Mouse (Mus musculus): ENCODE results near the gene Snx18. TPM values are rescaled to one million over a fixed set of nuclear protein-coding genes. Genes with fewer than 3 reads are reported as not detected.

Snx18 gene
- polyA plus RNA-seq, 1 experiment from 2014 or later = 7.1 TPM

- no peak overlapping the region for H3K27ac ChIP-seq (ENCODE audit: low read depth, low read length)
These were observed 7.4 kb downstream of the Snx18 start for GRCm38 (mm10) chr13:113610732-113611500.

GRCm38 (mm10) chr13:113609429-113609828 lies 8.9 kb downstream of the Snx18 start:
- 89% methylated on average over 3 of the region's 3 CpGs for WGBS
- Histone ChIP-seq H3K9me3 (ENCODE audit: control insufficient read depth, low read length) (no peaks in the 10 kb centered on the region), H3K27me3 (replicated peaks; ENCODE audit: control insufficient read depth, insufficient read depth, low read length) (no peaks in the 10 kb centered on the region), H3K36me3 (ENCODE audit: control insufficient read depth, insufficient read depth, low read length) (no peaks in the 10 kb centered on the region), H3K4me1 (ENCODE audit: control insufficient read depth, insufficient read depth, low read depth, low read length) (peaks cover 25% of the 10 kb centered on the region), H3K4me3 (ENCODE audit: low read length) (no peak overlapping the region), H3K9ac (ENCODE audit: low read depth, low read length) (no peak overlapping the region), H3K27ac (ENCODE audit: low read depth, low read length) (no peak overlapping the region), H3K4me2 (ENCODE audit: low read length) (no peak overlapping the region)
- no peak for ATAC-seq

More at GRCm38 (mm10) chr13:113610732-113611500, 7.4 kb downstream of the Snx18 start:
- H3K4me2 ChIP-seq (ENCODE audit: low read length) = no peak overlapping the region
- no peaks in the 10 kb centered on the region for H3K36me3 ChIP-seq (ENCODE audit: control insufficient read depth, insufficient read depth, low read length)
- WGBS = 48% methylated on average over 13 of the region's 13 CpGs
- H3K4me3 ChIP-seq (ENCODE audit: low read length) = no peak overlapping the region
- H3K4me1 ChIP-seq (ENCODE audit: control insufficient read depth, insufficient read depth, low read depth, low read length) = peaks cover 36% of the 10 kb centered on the region
- H3K9ac ChIP-seq (ENCODE audit: low read depth, low read length) = no peak overlapping the region
- no peaks in the 10 kb centered on the region for H3K27me3 ChIP-seq (replicated peaks; ENCODE audit: control insufficient read depth, insufficient read depth, low read length)
- H3K9me3 ChIP-seq (ENCODE audit: control insufficient read depth, low read length) = no peaks in the 10 kb centered on the region
- ATAC-seq = no peak

- ATAC-seq = no peak
- Histone ChIP-seq H3K36me3 (ENCODE audit: control insufficient read depth, insufficient read depth, low read length) (no peaks in the 10 kb centered on the region), H3K9ac (ENCODE audit: low read depth, low read length) (no peak overlapping the region), H3K27me3 (replicated peaks; ENCODE audit: control insufficient read depth, insufficient read depth, low read length) (no peaks in the 10 kb centered on the region), H3K9me3 (ENCODE audit: control insufficient read depth, low read length) (no peaks in the 10 kb centered on the region), H3K4me2 (ENCODE audit: low read length) (no peak overlapping the region), H3K4me1 (ENCODE audit: control insufficient read depth, insufficient read depth, low read depth, low read length) (peaks cover 16% of the 10 kb centered on the region), H3K4me3 (ENCODE audit: low read length) (no peak overlapping the region), H3K27ac (ENCODE audit: low read depth, low read length) (no peak overlapping the region)
- 56% methylated on average over 4 of the region's 4 CpGs for WGBS
These were observed 10.5 kb downstream of the Snx18 start for GRCm38 (mm10) chr13:113607821-113608220.

- H3K9me3 ChIP-seq (ENCODE audit: control insufficient read depth, low read length) = no peaks in the 10 kb centered on the region
- no peak for ATAC-seq
These were observed 11.0 kb downstream of the Snx18 start for GRCm38 (mm10) chr13:113607371-113607770.

GRCm38 (mm10) chr13:113606741-113607358 lies 11.5 kb downstream of the Snx18 start:
- Histone ChIP-seq H3K9me3 (ENCODE audit: control insufficient read depth, low read length) (no peaks in the 10 kb centered on the region), H3K27ac (ENCODE audit: low read depth, low read length) (no peak overlapping the region), H3K27me3 (replicated peaks; ENCODE audit: control insufficient read depth, insufficient read depth, low read length) (no peaks in the 10 kb centered on the region), H3K9ac (ENCODE audit: low read depth, low read length) (no peak overlapping the region), H3K4me3 (ENCODE audit: low read length) (no peak overlapping the region), H3K36me3 (ENCODE audit: control insufficient read depth, insufficient read depth, low read length) (no peaks in the 10 kb centered on the region), H3K4me1 (ENCODE audit: control insufficient read depth, insufficient read depth, low read depth, low read length) (peaks cover 9% of the 10 kb centered on the region), H3K4me2 (ENCODE audit: low read length) (no peak overlapping the region)
- WGBS = 91% methylated on average over 18 of the region's 18 CpGs
- no peak for ATAC-seq

More at GRCm38 (mm10) chr13:113607371-113607770, 11.0 kb downstream of the Snx18 start:
- Histone ChIP-seq H3K4me2 (ENCODE audit: low read length) (no peak overlapping the region), H3K9ac (ENCODE audit: low read depth, low read length) (no peak overlapping the region), H3K36me3 (ENCODE audit: control insufficient read depth, insufficient read depth, low read length) (no peaks in the 10 kb centered on the region), H3K4me1 (ENCODE audit: control insufficient read depth, insufficient read depth, low read depth, low read length) (peaks cover 12% of the 10 kb centered on the region), H3K27me3 (replicated peaks; ENCODE audit: control insufficient read depth, insufficient read depth, low read length) (no peaks in the 10 kb centered on the region), H3K27ac (ENCODE audit: low read depth, low read length) (no peak overlapping the region), H3K4me3 (ENCODE audit: low read length) (no peak overlapping the region)
- 89% methylated on average over 7 of the region's 7 CpGs for WGBS

GRCm38 (mm10) chr13:113606131-113606530 lies 12.2 kb downstream of the Snx18 start:
- 90% methylated on average over 14 of the region's 14 CpGs for WGBS
- no peak overlapping the region for H3K4me2 ChIP-seq (ENCODE audit: low read length)

GRCm38 (mm10) chr13:113605693-113606092 lies 12.7 kb downstream of the Snx18 start:
- 95% methylated on average over 10 of the region's 10 CpGs for WGBS
- Histone ChIP-seq H3K9ac (ENCODE audit: low read depth, low read length) (no peak overlapping the region), H3K4me1 (ENCODE audit: control insufficient read depth, insufficient read depth, low read depth, low read length) (peaks cover 5% of the 10 kb centered on the region), H3K4me2 (ENCODE audit: low read length) (no peak overlapping the region), H3K27me3 (replicated peaks; ENCODE audit: control insufficient read depth, insufficient read depth, low read length) (no peaks in the 10 kb centered on the region), H3K4me3 (ENCODE audit: low read length) (no peak overlapping the region), H3K36me3 (ENCODE audit: control insufficient read depth, insufficient read depth, low read length) (no peaks in the 10 kb centered on the region), H3K27ac (ENCODE audit: low read depth, low read length) (no peak overlapping the region), H3K9me3 (ENCODE audit: control insufficient read depth, low read length) (no peaks in the 10 kb centered on the region)
- no peak for ATAC-seq

More at GRCm38 (mm10) chr13:113606131-113606530, 12.2 kb downstream of the Snx18 start:
- H3K27me3 ChIP-seq (replicated peaks; ENCODE audit: control insufficient read depth, insufficient read depth, low read length) = no peaks in the 10 kb centered on the region
- H3K4me1 ChIP-seq (ENCODE audit: control insufficient read depth, insufficient read depth, low read depth, low read length) = peaks cover 5% of the 10 kb centered on the region
- no peak overlapping the region for H3K4me3 ChIP-seq (ENCODE audit: low read length)
- H3K9me3 ChIP-seq (ENCODE audit: control insufficient read depth, low read length) = no peaks in the 10 kb centered on the region
- H3K9ac ChIP-seq (ENCODE audit: low read depth, low read length) = no peak overlapping the region
- ATAC-seq = no peak
- no peaks in the 10 kb centered on the region for H3K36me3 ChIP-seq (ENCODE audit: control insufficient read depth, insufficient read depth, low read length)
- no peak overlapping the region for H3K27ac ChIP-seq (ENCODE audit: low read depth, low read length)

- Histone ChIP-seq H3K9me3 (ENCODE audit: control insufficient read depth, low read length) (no peaks in the 10 kb centered on the region), H3K27ac (ENCODE audit: low read depth, low read length) (no peak overlapping the region), H3K4me3 (ENCODE audit: low read length) (no peak overlapping the region), H3K9ac (ENCODE audit: low read depth, low read length) (no peak overlapping the region), H3K27me3 (replicated peaks; ENCODE audit: control insufficient read depth, insufficient read depth, low read length) (no peaks in the 10 kb centered on the region), H3K4me2 (ENCODE audit: low read length) (no peak overlapping the region), H3K36me3 (ENCODE audit: control insufficient read depth, insufficient read depth, low read length) (no peaks in the 10 kb centered on the region), H3K4me1 (ENCODE audit: control insufficient read depth, insufficient read depth, low read depth, low read length) (peaks cover 5% of the 10 kb centered on the region; the same call in 1 of the 2 replicates)
- 73% methylated on average over 6 of the region's 6 CpGs for WGBS
- no peak for ATAC-seq
These were observed 14.0 kb downstream of the Snx18 start for GRCm38 (mm10) chr13:113604321-113604720.

- no peak overlapping the region for H3K9ac ChIP-seq (ENCODE audit: low read depth, low read length)
- H3K27ac ChIP-seq (ENCODE audit: low read depth, low read length) = no peak overlapping the region; the same call in 1 of the 2 replicates
- H3K36me3 ChIP-seq (ENCODE audit: control insufficient read depth, insufficient read depth, low read length) = no peaks in the 10 kb centered on the region
- peaks cover 5% of the 10 kb centered on the region; the same call in 1 of the 2 replicates for H3K4me1 ChIP-seq (ENCODE audit: control insufficient read depth, insufficient read depth, low read depth, low read length)
- no peak overlapping the region for H3K4me3 ChIP-seq (ENCODE audit: low read length)
- no peaks in the 10 kb centered on the region for H3K9me3 ChIP-seq (ENCODE audit: control insufficient read depth, low read length)
- H3K27me3 ChIP-seq (replicated peaks; ENCODE audit: control insufficient read depth, insufficient read depth, low read length) = no peaks in the 10 kb centered on the region
- H3K4me2 ChIP-seq (ENCODE audit: low read length) = no peak overlapping the region
- WGBS = 85% methylated on average over 17 of the region's 17 CpGs
- no peak for ATAC-seq
These were observed 15.5 kb downstream of the Snx18 start for GRCm38 (mm10) chr13:113602882-113603342.

Data from hindbrain, embryonic 16.5 days (tissue).